Mouse (Mus musculus): Measurements from ENCODE around the gene Elk4. TPM values are rescaled to one million over a fixed set of nuclear protein-coding genes. Genes with fewer than 3 reads are reported as not detected.

Elk4 gene
- total RNA-seq, 2 experiments from 2014 or later: 94.4 to 96.8 TPM

GRCm38 (mm10) chr1:132008881-132009644 lies 1.7 kb downstream of the Elk4 start:
- no peak for ATAC-seq (replicated peaks; ENCODE audit: low FRiP score, poor library complexity, severe bottlenecking)

- ATAC-seq (replicated peaks; ENCODE audit: low FRiP score, poor library complexity, severe bottlenecking): no peak
These were observed 3.5 kb downstream of the Elk4 start for GRCm38 (mm10) chr1:132010632-132011501.

GRCm38 (mm10) chr1:132011785-132012184 lies 4.4 kb downstream of the Elk4 start:
- ATAC-seq (replicated peaks; ENCODE audit: low FRiP score, poor library complexity, severe bottlenecking): no peak

GRCm38 (mm10) chr1:132012861-132013260 lies 5.5 kb downstream of the Elk4 start:
- ATAC-seq (replicated peaks; ENCODE audit: low FRiP score, poor library complexity, severe bottlenecking): no peak

GRCm38 (mm10) chr1:132014800-132015199 lies 7.4 kb downstream of the Elk4 start:
- peak; percentile 56; the same call in 1 of the 2 replicates for ATAC-seq (replicated peaks; ENCODE audit: low FRiP score, poor library complexity, severe bottlenecking)

GRCm38 (mm10) chr1:132016691-132017090 lies 9.3 kb downstream of the Elk4 start:
- ATAC-seq (replicated peaks; ENCODE audit: low FRiP score, poor library complexity, severe bottlenecking): no peak

GRCm38 (mm10) chr1:132019876-132020275 lies 12.5 kb downstream of the Elk4 start:
- no peak for ATAC-seq (replicated peaks; ENCODE audit: low FRiP score, poor library complexity, severe bottlenecking)

- no peak for ATAC-seq (replicated peaks; ENCODE audit: low FRiP score, poor library complexity, severe bottlenecking)
These were observed 14.7 kb downstream of the Elk4 start for GRCm38 (mm10) chr1:132022107-132022506.

- ATAC-seq (replicated peaks; ENCODE audit: low FRiP score, poor library complexity, severe bottlenecking): peak; percentile 94
These were observed 19.7 kb downstream of the Elk4 start for GRCm38 (mm10) chr1:132026925-132027646.

GRCm38 (mm10) chr1:132027978-132028377 lies 20.6 kb downstream of the Elk4 start:
- ATAC-seq (replicated peaks; ENCODE audit: low FRiP score, poor library complexity, severe bottlenecking): no peak

GRCm38 (mm10) chr1:132028413-132028812 lies 21.0 kb downstream of the Elk4 start:
- no peak for ATAC-seq (replicated peaks; ENCODE audit: low FRiP score, poor library complexity, severe bottlenecking)

- no peak for ATAC-seq (replicated peaks; ENCODE audit: low FRiP score, poor library complexity, severe bottlenecking)
These were observed 23.2 kb downstream of the Elk4 start for GRCm38 (mm10) chr1:132030574-132030973.

- ATAC-seq (replicated peaks; ENCODE audit: low FRiP score, poor library complexity, severe bottlenecking): no peak
These were observed 24.8 kb downstream of the Elk4 start for GRCm38 (mm10) chr1:132032172-132032571.

- ATAC-seq (replicated peaks; ENCODE audit: low FRiP score, poor library complexity, severe bottlenecking): no peak
These were observed 30.3 kb downstream of the Elk4 start for GRCm38 (mm10) chr1:132037746-132038145.

GRCm38 (mm10) chr1:132038753-132039152 lies 31.3 kb downstream of the Elk4 start:
- ATAC-seq (replicated peaks; ENCODE audit: low FRiP score, poor library complexity, severe bottlenecking): no peak

- no peak for ATAC-seq (replicated peaks; ENCODE audit: low FRiP score, poor library complexity, severe bottlenecking)
These were observed 32.8 kb downstream of the Elk4 start for GRCm38 (mm10) chr1:132040201-132040621.

- no peak for ATAC-seq (replicated peaks; ENCODE audit: low FRiP score, poor library complexity, severe bottlenecking)
These were observed 36.4 kb downstream of the Elk4 start for GRCm38 (mm10) chr1:132043759-132044158.

- peak; percentile 86 for ATAC-seq (replicated peaks; ENCODE audit: low FRiP score, poor library complexity, severe bottlenecking)
These were observed 38.8 kb downstream of the Elk4 start for GRCm38 (mm10) chr1:132046143-132046735.

- no peak for ATAC-seq (replicated peaks; ENCODE audit: low FRiP score, poor library complexity, severe bottlenecking)
These were observed 44.3 kb downstream of the Elk4 start for GRCm38 (mm10) chr1:132051746-132052145.

- no peak for ATAC-seq (replicated peaks; ENCODE audit: low FRiP score, poor library complexity, severe bottlenecking)
These were observed 47.0 kb downstream of the Elk4 start for GRCm38 (mm10) chr1:132054387-132054786.

All from erythroblast, adult 5-6 weeks (primary cell).